Mouse (Mus musculus) B cell, adult 67 days (primary cell): Measurements from ENCODE around the gene Fcrla. TPM values are rescaled to one million over a fixed set of nuclear protein-coding genes. Genes with fewer than 3 reads are reported as not detected.

Source experiments
- total RNA-seq, 2 experiments: library from RNA; stranded (reverse); gene quantifications; 4 replicates each; pipeline ENCODE4 v1.2.4; 2023

Fcrla gene
- total RNA-seq, result 100 to 1,000 TPM; 399 to 457 TPM

DNA sequence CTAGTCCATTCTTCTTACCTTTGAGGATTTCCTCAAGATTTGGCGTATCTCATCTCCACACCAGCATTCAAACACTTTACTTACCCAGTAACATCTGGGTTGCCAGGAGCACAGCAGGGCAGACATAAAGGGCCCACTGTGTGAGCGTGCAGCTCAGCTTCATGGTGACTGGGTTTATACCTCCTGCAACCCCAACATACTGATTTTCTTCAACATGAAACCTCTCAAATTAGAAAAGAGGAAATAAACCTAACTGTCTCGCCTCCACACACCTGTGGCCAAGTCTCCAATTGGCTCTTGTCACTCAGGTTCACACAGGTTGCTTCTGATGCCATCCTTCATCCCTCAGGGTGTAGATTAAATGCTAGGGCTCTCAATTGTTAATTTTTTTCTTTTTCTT, at the start of gene Fcrla:
Fcrla (minus strand) TSS at position 206 of the 400 bp plus-strand sequence.

DNA sequence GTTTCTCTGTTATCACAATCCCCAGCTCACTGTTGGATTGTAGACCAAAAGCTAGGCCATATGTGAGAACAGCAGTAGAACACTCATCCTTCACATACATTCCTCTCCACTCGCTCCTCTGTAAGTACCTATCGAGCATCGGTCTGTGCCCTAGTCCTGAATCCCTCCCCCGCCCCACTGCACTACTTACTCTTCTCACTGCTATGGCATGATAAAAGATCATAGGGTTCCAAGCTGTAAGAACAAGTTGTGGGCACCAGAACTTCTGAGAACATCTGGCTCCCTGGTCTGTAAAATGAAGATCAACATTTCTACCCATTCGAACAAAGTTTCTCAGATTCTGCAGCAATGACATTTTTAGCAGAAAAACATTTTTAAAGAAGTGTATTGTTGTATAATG, 49.1 kb upstream of the Fcrla start, which contains the start of gene Fcgr2b:
Fcgr2b (minus strand) TSS at position 101 of the 400 bp plus-strand sequence.

DNA sequence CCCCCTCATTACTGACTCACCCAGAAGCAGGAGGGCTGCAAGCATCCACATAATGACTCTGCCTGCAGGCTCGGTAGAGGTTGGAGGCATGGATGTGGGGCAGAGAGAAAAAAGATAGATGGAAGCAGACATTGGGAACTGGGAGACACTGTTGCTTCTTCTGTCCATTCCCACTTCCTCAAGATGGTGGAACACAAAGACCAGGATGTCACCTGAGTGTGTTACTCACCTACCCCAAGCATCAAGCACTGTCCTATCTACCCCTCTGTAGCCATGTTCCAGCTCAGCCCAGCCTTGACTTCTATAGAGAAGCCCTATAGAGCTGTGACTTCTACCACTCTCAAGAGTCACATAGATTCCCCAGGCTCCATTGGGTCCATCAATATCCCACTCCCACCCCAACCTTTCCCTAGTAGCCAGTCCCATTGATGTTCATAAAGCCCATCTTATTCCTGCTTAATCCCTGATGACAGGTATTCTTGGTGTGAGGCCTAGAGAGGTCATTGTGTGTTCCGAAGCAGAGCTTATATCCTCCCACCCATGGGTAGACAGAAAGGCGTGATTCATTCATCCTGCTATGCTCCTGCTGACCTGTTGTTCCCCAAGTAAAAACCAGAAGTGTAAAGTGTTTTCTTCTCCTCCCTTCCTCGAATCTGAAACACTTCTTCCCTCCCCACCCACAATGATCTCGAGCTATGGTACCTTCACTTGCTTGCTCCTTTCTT, 14.3 kb downstream of the Fcrla start, which contains the start of gene Fcrlb:
Fcrlb (minus strand) TSS at position 51 of the 725 bp plus-strand sequence.

DNA sequence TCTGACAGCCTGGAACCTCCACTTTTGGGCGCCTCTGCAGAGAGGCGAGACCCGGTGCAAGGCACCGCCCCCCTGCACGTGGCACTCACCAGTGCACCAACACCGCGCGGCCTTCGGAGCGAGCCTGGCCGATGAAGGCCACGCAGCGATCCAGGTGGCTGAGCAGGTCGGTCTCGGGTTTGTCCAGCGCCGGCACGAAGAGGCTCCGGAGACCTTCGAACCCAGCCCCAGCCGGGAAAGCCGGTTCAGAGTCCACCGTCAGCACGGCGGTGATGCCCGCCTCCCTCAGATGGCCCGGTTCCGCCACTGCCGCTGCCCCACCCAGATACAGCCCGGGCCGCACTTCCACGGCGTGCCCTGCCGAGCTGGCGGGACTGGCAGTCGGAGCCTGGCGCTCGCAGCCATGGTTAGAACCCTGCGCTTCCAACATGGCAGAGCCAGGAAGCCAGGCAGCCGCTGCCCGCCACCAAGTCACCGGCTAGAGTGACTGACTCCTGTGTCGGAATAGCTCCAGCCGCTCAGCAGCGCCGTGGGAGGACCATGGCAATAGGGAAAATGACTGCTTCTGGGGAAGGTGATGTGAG, 42.3 kb downstream of the Fcrla start, which contains the start of the genes Gm26620 and Dusp12:
Gm26620 (plus strand) TSS at position 88 of the 584 bp plus-strand sequence.
Dusp12 (minus strand) TSS at position 563 of the 584 bp plus-strand sequence.

DNA sequence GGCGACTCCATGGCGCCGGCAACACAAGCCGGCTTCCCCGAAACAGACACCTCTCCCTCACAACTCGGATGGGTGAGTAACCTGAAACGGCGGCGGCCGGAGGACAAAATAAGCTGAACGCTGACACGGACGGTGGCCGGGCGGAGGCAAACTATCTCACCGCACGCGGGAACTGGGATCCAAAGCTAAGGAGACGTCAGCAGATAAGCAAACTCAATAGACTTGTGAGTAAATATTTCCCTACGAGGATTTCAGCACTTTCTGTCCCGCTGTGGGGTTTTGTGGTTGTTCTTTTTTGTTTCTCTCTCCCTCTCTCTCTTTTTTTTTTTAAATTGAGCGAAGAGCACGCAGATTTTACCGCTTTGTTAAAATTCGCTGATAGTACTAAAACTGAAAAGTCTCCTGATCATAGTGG, 59.7 kb downstream of the Fcrla start, which contains the start of gene Atf6:
Atf6 (minus strand) TSS at position 81 of the 415 bp plus-strand sequence.

Other genes starting within 250 kb of the Fcrla start
- 10 to 100 TPM; 49.9 to 50.8 TPM for gene Atf6, start 59.8 kb downstream of the Fcrla start, total RNA-seq
- under 1 TPM; 0.93 to 0.98 TPM for gene Gm26620, start 42.5 kb downstream of the Fcrla start, total RNA-seq
- 10 to 100 TPM in 1 of 2 experiments, 1 to 10 TPM in 1; 9.4 to 19.2 TPM for gene Dusp12, start 42.0 kb downstream of the Fcrla start, total RNA-seq
- 1 to 10 TPM; 1.1 to 1.6 TPM for gene Fcrlb, start 14.6 kb downstream of the Fcrla start, total RNA-seq
- gene Fcgr2b, start 49.0 kb upstream of the Fcrla start, total RNA-seq, result 100 to 1,000 TPM; 229 to 275 TPM
- 1 to 10 TPM in 1 of 2 experiments, not detected in 1; 1.2 TPM for gene Fcgr4, start 91.3 kb upstream of the Fcrla start, total RNA-seq
- 1 to 10 TPM in 1 of 2 experiments, under 1 TPM in 1; 0.44 to 3.6 TPM for gene Fcgr3, start 137.4 kb upstream of the Fcrla start, total RNA-seq
- 1 to 10 TPM in 1 of 2 experiments, under 1 TPM in 1; 0.75 to 1.0 TPM for gene Cfap126, start 186.3 kb upstream of the Fcrla start, total RNA-seq
- 100 to 1,000 TPM in 1 of 2 experiments, 10 to 100 TPM in 1; 81.8 to 104 TPM for gene Sdhc, start 223.0 kb upstream of the Fcrla start, total RNA-seq
- gene Mpz, start 223.1 kb upstream of the Fcrla start, total RNA-seq, result not detected